Mouse (Mus musculus): ENCODE results near the gene Zfp365.

Zfp365 gene

DNA sequence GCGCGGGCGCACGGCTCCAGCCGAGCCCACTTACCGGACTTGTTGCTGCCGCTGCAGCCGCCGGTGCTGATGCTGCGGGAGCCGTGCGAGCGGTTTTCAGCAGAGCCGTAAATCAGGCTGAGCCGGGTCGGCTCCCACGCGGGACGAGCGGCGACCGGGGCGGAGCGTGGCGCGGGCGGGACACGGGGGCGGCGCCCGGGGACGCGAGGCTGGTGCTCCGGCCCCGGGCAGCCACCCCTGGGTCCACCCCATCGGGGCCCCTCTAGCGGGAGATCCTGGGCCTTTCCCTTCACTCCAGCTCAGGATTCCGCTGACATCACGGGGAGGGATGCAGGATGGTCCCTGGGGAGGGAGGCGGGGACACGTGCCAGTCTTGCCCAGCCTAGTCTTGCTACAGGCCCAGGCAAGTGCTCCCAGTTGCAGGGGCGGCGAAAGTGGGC, at the start of gene Zfp365:
Gene Zfp365 (minus strand): TSS at position 326 of the 440 bp plus-strand sequence.
- DNase-seq = peak; percentile 65

GRCm38 (mm10) chr10:67959982-67960381, 47.5 kb upstream of the Zfp365 start:
- no peak for DNase-seq

DNA sequence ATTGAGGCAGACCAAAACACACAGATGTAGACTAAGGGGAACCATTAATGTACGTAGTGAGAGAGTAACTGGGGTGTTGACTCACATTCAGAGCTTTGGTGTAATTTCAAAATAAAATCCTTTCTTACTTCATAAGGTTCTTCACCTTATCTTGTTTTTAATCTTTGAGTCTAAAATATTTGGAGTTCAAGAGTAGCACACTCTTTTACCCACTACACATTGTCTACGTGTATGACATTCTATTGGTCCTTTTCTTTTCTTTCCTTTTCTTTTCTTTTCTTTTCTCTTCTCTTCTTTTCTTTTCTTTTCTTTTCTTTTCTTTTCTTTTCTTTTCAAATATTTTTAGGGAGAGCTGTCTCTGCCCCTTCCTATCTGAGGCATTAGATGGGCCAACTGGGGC, 43.5 kb upstream of the Zfp365 start:
- no peak for DNase-seq

DNA sequence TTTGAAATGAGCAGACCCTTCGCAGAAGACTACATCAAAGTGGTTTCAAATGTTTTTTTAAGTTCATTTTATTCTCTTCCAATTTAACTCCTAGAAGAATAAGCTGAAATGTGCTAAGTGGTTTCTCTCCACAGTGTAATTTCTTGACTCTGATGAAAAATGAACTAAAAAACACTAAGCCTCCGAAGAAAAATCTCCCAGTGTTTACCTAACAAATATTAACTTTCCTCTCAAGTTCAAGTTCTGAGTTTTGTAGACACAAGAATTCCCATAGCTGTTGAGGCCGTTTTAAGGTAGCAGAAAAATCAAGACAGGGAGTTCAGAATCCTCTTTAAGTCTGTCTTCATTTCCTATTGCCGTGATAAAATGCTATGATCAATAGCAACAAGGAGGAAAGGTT, 39.2 kb upstream of the Zfp365 start:
- no peak for DNase-seq

- DNase-seq = no peak
Measured at GRCm38 (mm10) chr10:67950059-67950748, 37.7 kb upstream of the Zfp365 start.

- DNase-seq = peak; percentile 23
Measured at GRCm38 (mm10) chr10:67943513-67943912, 31.1 kb upstream of the Zfp365 start.

GRCm38 (mm10) chr10:67939546-67939945, 27.1 kb upstream of the Zfp365 start:
- DNase-seq = no peak

- DNase-seq = no peak
Measured at GRCm38 (mm10) chr10:67937775-67938174, 25.3 kb upstream of the Zfp365 start.

GRCm38 (mm10) chr10:67936944-67937343, 24.5 kb upstream of the Zfp365 start:
- DNase-seq = no peak

- DNase-seq = no peak
Measured at GRCm38 (mm10) chr10:67932780-67933179, 20.3 kb upstream of the Zfp365 start.

- DNase-seq = no peak
Measured at GRCm38 (mm10) chr10:67931328-67931727, 18.9 kb upstream of the Zfp365 start.

- DNase-seq = no peak
Measured at GRCm38 (mm10) chr10:67928584-67928983, 16.1 kb upstream of the Zfp365 start.

GRCm38 (mm10) chr10:67927718-67928455, 15.4 kb upstream of the Zfp365 start:
- no peak for DNase-seq

DNA sequence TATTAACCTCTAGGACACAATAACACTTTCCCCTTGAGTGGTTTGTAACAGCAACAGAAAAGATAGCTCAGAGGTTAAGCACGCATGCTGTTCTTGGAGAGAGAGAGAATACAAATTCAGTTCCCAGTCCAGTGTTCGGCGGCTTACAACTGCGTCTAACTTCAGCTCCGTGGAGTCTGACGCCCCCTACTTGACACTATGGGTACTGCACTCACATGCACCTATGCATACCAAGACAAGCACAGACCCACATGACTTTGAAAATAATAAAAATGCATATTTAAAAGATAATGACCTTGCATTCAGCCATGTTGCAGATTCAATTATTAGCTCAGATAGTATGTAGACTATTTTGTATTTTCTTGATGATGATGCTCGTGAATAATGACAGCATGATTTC, 11.6 kb upstream of the Zfp365 start:
- DNase-seq = peak; percentile 65

GRCm38 (mm10) chr10:67921777-67922176, 9.3 kb upstream of the Zfp365 start:
- DNase-seq = no peak

- DNase-seq = no peak
Measured at GRCm38 (mm10) chr10:67919706-67920105, 7.2 kb upstream of the Zfp365 start.

DNA sequence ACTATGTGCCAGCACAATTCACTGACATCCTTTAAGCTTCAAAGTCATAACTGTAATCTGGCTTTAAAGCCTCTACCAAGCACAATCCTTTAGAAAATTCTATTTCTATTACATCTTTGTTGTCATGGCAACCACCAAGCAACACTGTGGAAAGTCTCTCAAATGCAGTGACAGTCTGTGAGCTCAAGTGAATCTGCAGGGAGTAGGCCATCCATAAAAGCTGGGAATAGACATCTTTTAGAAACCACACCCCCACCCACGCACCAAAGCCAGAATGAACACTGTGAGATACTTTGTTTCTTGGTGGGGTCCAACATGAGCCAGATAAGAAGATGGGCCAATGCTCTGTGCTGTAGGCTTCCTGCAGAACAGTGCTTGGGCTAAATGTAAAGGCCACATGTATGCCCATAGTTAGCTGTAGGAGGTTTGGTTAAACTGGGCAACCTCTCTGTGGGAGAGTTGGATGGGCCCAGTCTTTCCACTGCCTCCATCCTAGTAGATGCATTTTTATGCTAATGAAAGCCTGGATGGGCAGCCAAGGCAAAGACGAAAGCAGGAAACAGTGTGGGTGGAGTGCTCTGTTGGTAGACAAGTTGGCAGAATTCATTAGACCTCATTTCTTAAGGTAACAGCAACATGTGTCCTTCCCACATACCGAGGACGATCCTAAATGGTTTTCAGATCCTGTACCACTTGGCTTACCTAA, 5.9 kb upstream of the Zfp365 start:
- DNase-seq = no peak

DNA sequence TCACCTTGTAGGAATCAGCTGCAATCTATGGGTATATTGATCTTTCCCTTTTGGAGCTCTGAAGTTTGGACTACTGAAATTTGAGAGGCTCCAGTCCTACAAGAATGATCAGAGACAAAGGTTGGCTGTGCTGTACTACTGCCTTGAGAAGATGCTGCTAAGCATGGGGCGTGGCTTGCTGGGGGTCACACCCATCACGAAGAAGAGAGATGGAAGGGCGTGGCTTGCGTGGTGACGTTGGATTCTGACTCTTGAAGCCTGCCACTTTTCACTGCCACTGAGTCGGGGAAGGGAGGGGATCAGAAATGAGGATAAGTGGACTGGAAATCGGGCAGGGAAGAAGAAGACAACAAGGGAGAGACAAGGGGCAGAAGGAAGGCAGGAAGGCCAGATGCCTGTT, 4.9 kb upstream of the Zfp365 start:
- no peak for DNase-seq

DNA sequence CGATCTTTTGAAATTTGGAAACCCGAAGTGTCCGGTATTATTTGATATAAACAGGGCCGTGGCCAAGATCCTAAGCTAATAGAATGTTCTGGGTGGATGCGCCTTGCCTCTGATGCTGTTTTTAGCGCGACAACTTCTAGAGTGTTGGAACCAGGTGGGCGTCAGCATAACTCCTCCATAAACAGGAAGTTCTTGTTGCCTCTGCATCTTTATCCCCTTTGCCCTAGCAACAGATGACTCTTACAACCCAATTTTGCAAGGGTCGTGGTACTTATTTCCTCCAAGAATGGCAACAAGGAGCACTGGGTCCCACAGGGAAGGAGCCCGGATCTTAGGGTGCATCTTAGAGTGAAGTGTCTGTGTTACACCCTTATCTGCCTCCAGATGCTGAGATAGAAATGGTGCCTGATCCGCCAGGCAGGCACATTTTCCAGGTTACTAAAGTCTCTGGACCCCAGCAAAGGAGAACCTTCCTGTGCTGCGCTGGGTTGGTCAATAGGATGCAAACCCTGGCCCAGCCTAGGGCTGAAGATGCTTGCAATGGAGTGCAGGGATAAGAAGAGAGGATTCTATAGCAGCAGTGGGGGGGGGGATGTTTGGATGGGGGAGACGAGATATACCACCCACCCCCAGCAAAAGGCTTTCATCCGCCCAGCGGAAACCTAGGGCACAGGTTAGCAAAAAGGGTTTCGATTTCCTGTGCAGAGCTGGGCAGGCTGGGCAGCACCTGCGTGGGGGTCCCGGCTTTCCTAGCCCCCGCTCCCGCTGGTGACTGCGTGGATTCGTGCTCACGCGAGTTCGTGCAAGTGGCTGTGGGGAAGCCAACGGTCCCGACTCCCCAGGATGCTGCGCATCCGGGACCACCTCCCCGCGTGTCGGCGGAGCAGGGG, 770 bp downstream of the Zfp365 start:
- DNase-seq = peak; percentile 61

DNA sequence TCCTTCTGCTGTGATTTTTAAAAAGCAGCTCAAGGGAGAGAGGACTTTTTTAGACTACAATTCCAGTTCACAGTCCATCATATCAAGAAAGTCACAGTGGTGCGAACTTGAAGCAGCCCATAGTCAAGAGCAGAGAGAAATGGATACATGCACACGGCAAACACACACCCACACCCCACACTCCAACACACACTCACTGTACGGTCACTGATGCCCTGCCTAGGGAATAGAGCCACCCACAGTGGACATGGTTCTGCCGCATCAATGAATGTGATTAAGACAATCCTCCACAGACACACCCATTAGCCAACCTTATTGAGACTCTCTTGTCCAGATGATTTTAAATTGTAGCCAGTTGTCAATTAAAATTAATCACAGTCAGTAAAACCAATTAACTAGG, 4.5 kb downstream of the Zfp365 start:
- no peak for DNase-seq

GRCm38 (mm10) chr10:67906926-67907325, 5.5 kb downstream of the Zfp365 start:
- DNase-seq = no peak

GRCm38 (mm10) chr10:67906063-67906462, 6.4 kb downstream of the Zfp365 start:
- DNase-seq = no peak

- DNase-seq = no peak
Measured at GRCm38 (mm10) chr10:67903387-67903786, 9.1 kb downstream of the Zfp365 start.

Measured in thymus, postnatal 4 days (tissue).